Mouse (Mus musculus) erythroblast, embryonic 14.5 days (primary cell): Measurements from ENCODE around the gene Tm9sf3.

Experiments
- GATA1 ChIP-seq: IDR thresholded peaks from 2 replicates; pipeline ENCODE4 v1.6.1; 2012; ENCODE audit warnings: low read length, inconsistent platforms, mixed read lengths
- TAL1 ChIP-seq: IDR thresholded peaks from 3 replicates; pipeline ENCODE4 v1.6.1; 2012; ENCODE audit warnings: low read length, inconsistent platforms, mixed read lengths

DNA sequence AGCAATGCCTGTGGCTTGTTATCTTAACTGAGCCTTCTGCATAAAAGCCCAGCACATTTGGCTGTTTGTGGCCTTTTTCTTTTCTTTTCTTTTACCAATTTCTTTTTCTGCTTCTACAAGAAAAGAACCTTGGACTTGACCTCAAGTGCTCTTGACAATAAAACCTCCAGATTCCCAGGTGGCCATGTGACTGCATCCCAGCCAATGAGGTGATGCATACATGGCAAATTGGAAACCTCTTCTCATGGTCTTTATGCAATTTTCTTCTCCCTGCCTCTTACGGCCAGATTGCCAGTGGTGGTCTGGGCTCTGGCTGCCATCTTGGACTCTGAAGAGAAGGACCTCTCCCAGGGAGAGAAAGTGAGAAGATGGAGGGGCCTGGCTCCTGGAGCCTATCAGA lies 70.4 kb downstream of the Tm9sf3 start:
- TF ChIP-seq GATA1 (no peak), TAL1 (no peak)
